Mouse (Mus musculus): ENCODE data around the gene Map3k19. TPM values are rescaled to one million over a fixed set of nuclear protein-coding genes. Genes with fewer than 3 reads are reported as not detected.

Map3k19 gene
- total and polyA plus RNA-seq, 2 experiments from 2014 or later: 0.98 to 3.9 TPM

DNA sequence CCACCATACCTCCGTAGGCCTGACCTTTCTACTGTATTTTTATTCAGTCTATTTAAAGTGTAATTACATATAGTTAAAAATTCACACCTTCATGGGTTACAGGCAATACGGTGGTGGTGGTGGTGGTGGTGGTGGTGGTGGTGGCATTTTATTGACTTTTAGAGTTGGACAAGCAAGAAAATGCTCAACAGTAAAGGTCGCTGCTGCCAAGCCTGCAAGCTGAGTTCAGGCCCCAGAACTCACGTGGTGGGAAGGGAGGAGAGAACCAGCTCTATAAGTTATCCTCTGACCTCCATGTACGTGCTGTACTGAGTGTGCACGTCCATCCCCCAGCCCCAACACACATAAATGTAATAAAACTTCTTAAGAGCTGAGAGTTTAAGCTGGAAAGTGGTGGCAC is 38.5 kb downstream of the Map3k19 start:
- DNase-seq (ENCODE audit: low spot score): no peak
- Histone ChIP-seq H3K9ac (replicated peaks; ENCODE audit: low read length, poor library complexity, severe bottlenecking) (no peak overlapping the region), H3K9me3 (ENCODE audit: low read length) (no peaks in the 10 kb centered on the region), H3K4me1 (ENCODE audit: insufficient read depth, low read length) (no peaks in the 10 kb centered on the region), H3K27me3 (ENCODE audit: insufficient read depth, low read length) (no peaks in the 10 kb centered on the region), H3K4me3 (ENCODE audit: low read depth, low read length) (no peak overlapping the region), H3K36me3 (ENCODE audit: insufficient read depth, low read length) (no peaks in the 10 kb centered on the region), H3K27ac (ENCODE audit: low read depth, low read length) (no peak overlapping the region), H3K4me2 (ENCODE audit: low read depth, low read length, poor library complexity, severe bottlenecking) (no peak overlapping the region)
- 88% methylated on average over 6 of the region's 6 CpGs for WGBS
- TF ChIP-seq CTCF (IDR thresholded peaks at IDR 0.05): no peak
- ATAC-seq (ENCODE audit: low FRiP score): no peak

DNA sequence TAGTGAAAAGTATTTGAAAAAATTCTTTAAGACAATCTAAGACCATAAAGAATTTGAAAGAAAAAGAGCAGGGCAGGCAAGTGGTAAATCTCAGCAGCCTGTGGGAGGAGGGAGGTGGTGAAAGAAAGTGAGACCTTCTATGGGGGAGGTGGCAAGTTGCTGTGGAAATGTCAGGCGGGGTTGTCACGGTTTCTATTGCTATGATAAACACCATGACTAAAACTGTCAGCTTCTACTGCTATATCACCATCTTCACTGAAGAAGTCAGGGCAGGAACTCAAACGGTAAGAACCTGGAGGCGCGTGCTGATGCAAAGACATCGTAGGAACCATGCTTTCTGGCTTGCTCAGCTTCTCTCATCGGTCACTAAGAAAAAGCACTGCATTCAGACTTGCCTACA is 41.9 kb downstream of the Map3k19 start:
- Histone ChIP-seq H3K27me3 (ENCODE audit: insufficient read depth, low read length) (no peaks in the 10 kb centered on the region), H3K27ac (ENCODE audit: low read depth, low read length) (no peak overlapping the region), H3K4me1 (ENCODE audit: insufficient read depth, low read length) (no peaks in the 10 kb centered on the region), H3K4me2 (ENCODE audit: low read depth, low read length, poor library complexity, severe bottlenecking) (no peak overlapping the region), H3K36me3 (ENCODE audit: insufficient read depth, low read length) (no peaks in the 10 kb centered on the region), H3K4me3 (ENCODE audit: low read depth, low read length) (no peak overlapping the region), H3K9me3 (ENCODE audit: low read length) (no peaks in the 10 kb centered on the region), H3K9ac (replicated peaks; ENCODE audit: low read length, poor library complexity, severe bottlenecking) (no peak overlapping the region)
- DNase-seq (ENCODE audit: low spot score) (no peak), ATAC-seq (ENCODE audit: low FRiP score) (no peak)
- WGBS: 32% methylated on average over 7 of the region's 7 CpGs
- TF ChIP-seq CTCF (IDR thresholded peaks at IDR 0.05): no peak

DNA sequence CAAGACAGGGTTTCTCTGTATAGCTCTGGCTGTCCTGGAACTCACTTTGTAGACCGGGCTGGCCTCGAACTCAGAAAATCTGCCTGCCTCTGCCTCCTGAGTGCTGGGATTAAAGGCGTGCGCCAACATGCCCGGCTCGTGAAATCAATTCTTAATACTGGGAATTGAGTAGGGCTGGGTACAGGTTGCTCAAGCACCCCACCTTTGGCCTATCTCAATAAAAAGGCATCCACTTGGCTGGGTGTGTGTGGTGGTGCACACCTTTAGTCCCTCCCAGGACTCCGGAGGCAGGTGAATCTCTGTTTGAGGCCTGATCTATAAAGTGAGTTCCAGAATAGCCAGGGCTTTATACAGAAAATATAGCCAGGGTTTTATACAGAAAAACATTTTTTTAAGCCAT is 46.2 kb downstream of the Map3k19 start:
- Histone ChIP-seq H3K4me2 (ENCODE audit: low read depth, low read length, poor library complexity, severe bottlenecking) (no peak overlapping the region), H3K9ac (replicated peaks; ENCODE audit: low read length, poor library complexity, severe bottlenecking) (no peak overlapping the region), H3K4me1 (ENCODE audit: insufficient read depth, low read length) (no peaks in the 10 kb centered on the region), H3K27ac (ENCODE audit: low read depth, low read length) (no peak overlapping the region), H3K36me3 (ENCODE audit: insufficient read depth, low read length) (peaks cover 9% of the 10 kb centered on the region), H3K27me3 (ENCODE audit: insufficient read depth, low read length) (no peaks in the 10 kb centered on the region), H3K4me3 (ENCODE audit: low read depth, low read length) (no peak overlapping the region), H3K9me3 (ENCODE audit: low read length) (no peaks in the 10 kb centered on the region)
- DNase-seq (ENCODE audit: low spot score): no peak
- no peak for TF ChIP-seq CTCF (IDR thresholded peaks at IDR 0.05)
- WGBS: 96% methylated on average over 7 of the region's 7 CpGs
- ATAC-seq (ENCODE audit: low FRiP score): no peak

DNA sequence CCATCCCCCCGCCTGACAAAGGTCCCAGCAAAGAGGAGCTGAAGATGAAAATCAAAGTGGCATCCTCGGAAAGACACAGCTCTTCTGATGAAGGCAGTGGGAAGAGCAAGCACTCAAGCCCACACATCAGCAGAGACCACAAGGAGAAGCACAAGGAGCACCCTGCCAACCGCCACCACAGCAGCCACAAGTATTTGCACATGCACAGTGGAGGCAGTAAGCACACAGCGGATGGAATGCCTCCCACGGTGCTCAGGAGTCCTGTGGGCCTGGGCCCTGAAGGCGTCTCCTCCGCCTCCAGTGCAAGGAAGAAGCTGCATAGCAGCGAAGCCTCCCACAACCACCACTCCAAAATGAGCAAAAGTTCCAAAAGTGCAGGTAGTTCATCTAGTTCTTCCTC is 51.9 kb downstream of the Map3k19 start:
- H3K4me3 ChIP-seq (ENCODE audit: low read depth, low read length): no peak overlapping the region
- WGBS: 89% methylated on average over 8 of the region's 8 CpGs
- H3K9me3 ChIP-seq (ENCODE audit: low read length): no peaks in the 10 kb centered on the region
- H3K27ac ChIP-seq (ENCODE audit: low read depth, low read length): no peak overlapping the region
- H3K4me1 ChIP-seq (ENCODE audit: insufficient read depth, low read length): no peaks in the 10 kb centered on the region
- no peak for TF ChIP-seq CTCF (IDR thresholded peaks at IDR 0.05)
- H3K27me3 ChIP-seq (ENCODE audit: insufficient read depth, low read length): no peaks in the 10 kb centered on the region
- H3K4me2 ChIP-seq (ENCODE audit: low read depth, low read length, poor library complexity, severe bottlenecking): no peak overlapping the region
- no peak overlapping the region for H3K9ac ChIP-seq (replicated peaks; ENCODE audit: low read length, poor library complexity, severe bottlenecking)
- no peak for ATAC-seq (ENCODE audit: low FRiP score)
- DNase-seq (ENCODE audit: low spot score): no peak
- peaks cover 31% of the 10 kb centered on the region for H3K36me3 ChIP-seq (ENCODE audit: insufficient read depth, low read length)

DNA sequence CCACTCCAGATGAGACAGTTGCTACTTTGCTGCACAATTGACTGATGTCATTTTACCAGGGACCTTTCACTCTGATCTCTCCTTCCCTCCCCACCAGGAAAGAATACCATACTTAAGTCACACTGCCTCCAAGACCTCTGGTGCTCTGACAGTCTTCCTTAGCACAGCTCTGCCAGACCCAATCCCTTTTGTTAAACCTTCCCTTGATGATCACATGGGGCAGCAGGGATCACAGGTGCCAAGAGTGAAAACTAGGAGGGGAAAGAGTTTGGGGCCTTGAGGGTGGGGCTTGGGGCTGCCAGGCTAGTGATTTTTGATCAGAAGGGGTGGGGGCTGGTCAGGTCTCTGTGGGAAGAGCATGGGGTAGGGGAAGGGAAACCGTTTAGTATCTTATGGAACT is 58.1 kb downstream of the Map3k19 start:
- Histone ChIP-seq H3K27ac (ENCODE audit: low read depth, low read length) (no peak overlapping the region), H3K27me3 (ENCODE audit: insufficient read depth, low read length) (no peaks in the 10 kb centered on the region), H3K9me3 (ENCODE audit: low read length) (no peaks in the 10 kb centered on the region), H3K4me1 (ENCODE audit: insufficient read depth, low read length) (no peaks in the 10 kb centered on the region), H3K4me3 (ENCODE audit: low read depth, low read length) (no peak overlapping the region), H3K4me2 (ENCODE audit: low read depth, low read length, poor library complexity, severe bottlenecking) (no peak overlapping the region), H3K36me3 (ENCODE audit: insufficient read depth, low read length) (0 out of 2 replicates have a peak, but pooled peaks cover 6% of the 10 kb centered on the region), H3K9ac (replicated peaks; ENCODE audit: low read length, poor library complexity, severe bottlenecking) (no peak overlapping the region)
- TF ChIP-seq CTCF (IDR thresholded peaks at IDR 0.05): no peak
- ATAC-seq (ENCODE audit: low FRiP score) (no peak), DNase-seq (ENCODE audit: low spot score) (no peak)
- 75% methylated on average over 1 of the region's 1 CpGs for WGBS

DNA sequence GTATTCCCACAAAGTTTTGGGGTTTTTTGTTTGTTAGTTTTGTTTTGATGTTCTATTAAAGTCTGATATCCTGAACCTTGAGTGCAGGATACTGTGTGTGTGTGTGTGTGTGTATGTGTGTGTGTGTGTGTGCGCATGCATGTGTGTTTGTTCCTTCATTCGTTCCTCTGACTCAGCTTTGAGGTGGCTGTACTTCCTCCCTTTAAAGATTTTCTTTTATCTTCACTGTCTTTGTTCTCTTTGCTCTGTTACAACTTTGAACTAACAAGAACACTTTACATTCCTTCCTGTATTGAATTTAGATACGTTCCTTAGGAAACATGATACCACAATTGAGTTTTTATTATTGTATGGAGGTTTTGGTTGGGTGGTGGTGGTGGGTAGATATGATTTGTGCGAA is 58.5 kb downstream of the Map3k19 start:
- Histone ChIP-seq H3K27ac (ENCODE audit: low read depth, low read length) (no peak overlapping the region), H3K4me3 (ENCODE audit: low read depth, low read length) (no peak overlapping the region), H3K27me3 (ENCODE audit: insufficient read depth, low read length) (no peaks in the 10 kb centered on the region), H3K9ac (replicated peaks; ENCODE audit: low read length, poor library complexity, severe bottlenecking) (no peak overlapping the region), H3K36me3 (ENCODE audit: insufficient read depth, low read length) (0 out of 2 replicates have a peak, but pooled peaks cover 4% of the 10 kb centered on the region), H3K4me2 (ENCODE audit: low read depth, low read length, poor library complexity, severe bottlenecking) (no peak overlapping the region), H3K9me3 (ENCODE audit: low read length) (no peaks in the 10 kb centered on the region), H3K4me1 (ENCODE audit: insufficient read depth, low read length) (no peaks in the 10 kb centered on the region)
- DNase-seq (ENCODE audit: low spot score) (no peak), ATAC-seq (ENCODE audit: low FRiP score) (no peak)
- TF ChIP-seq CTCF (IDR thresholded peaks at IDR 0.05): no peak
- 74% methylated on average over 4 of the region's 4 CpGs for WGBS
